Mouse (Mus musculus) stomach, postnatal 0 days (tissue): ENCODE measurements at regions not wholly inside any gene's neighbourhood (a gene's known extent, or its start where the extent isn't known, plus 50 kb on each side); places are given as distances from the start of the nearest gene placed in this dataset.

Source experiments
- CTCF ChIP-seq: IDR thresholded peaks from 2 replicates; pipeline ENCODE4 v1.5.1; 2016; ENCODE audit warnings: antibody characterized with exemption, low read depth, mild to moderate bottlenecking, moderate library complexity
- EP300 ChIP-seq: optimal IDR thresholded peaks from 2 replicates; pipeline ENCODE3; 2016; ENCODE audit warnings: antibody characterized with exemption

DNA sequence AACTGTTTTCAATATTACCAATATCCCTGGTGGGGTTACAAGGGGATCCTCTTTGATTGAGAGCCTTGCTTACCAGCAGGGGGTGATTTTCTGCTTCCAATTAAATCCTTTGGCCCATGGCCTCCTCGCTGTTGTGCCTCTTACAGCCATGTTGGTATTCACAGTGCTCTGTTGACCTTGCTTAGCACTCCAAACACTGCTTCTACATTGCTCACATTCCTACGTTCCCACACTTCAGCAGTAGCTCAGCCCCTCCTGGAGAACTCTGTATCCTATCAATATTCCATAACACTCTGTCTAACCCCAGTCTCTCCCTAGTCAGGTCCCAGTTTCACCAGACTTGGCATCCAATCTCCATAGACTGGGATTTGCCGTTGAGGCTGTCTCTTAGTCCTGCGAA is 169.1 kb downstream of the Tmx1 start:
- no peak for TF ChIP-seq CTCF
- TF ChIP-seq EP300 = no peak
